Mouse (Mus musculus) spleen, postnatal 0 days (tissue): ENCODE data around the gene Rdh11. TPM values are rescaled to one million over a fixed set of nuclear protein-coding genes. Genes with fewer than 3 reads are reported as not detected.

Experiments
- polyA plus RNA-seq: library from polyadenylated mRNA; unstranded; fragments of >200 nt; fragmentation: Nextera tagmentation; extraction: Ambion mirVana; gene quantifications from 2 replicates; pipeline ENCODE4 v1.2.1, GENCODE M21; 2015

Gene Rdh11
- polyA plus RNA-seq = 9.1 and 9.3 TPM in 2 replicates

GRCm38 (mm10) chr12:79192193-79192592, at the start of gene Rdh11:
TSS of gene Rdh11 (minus strand) at chr12:79192293.

DNA sequence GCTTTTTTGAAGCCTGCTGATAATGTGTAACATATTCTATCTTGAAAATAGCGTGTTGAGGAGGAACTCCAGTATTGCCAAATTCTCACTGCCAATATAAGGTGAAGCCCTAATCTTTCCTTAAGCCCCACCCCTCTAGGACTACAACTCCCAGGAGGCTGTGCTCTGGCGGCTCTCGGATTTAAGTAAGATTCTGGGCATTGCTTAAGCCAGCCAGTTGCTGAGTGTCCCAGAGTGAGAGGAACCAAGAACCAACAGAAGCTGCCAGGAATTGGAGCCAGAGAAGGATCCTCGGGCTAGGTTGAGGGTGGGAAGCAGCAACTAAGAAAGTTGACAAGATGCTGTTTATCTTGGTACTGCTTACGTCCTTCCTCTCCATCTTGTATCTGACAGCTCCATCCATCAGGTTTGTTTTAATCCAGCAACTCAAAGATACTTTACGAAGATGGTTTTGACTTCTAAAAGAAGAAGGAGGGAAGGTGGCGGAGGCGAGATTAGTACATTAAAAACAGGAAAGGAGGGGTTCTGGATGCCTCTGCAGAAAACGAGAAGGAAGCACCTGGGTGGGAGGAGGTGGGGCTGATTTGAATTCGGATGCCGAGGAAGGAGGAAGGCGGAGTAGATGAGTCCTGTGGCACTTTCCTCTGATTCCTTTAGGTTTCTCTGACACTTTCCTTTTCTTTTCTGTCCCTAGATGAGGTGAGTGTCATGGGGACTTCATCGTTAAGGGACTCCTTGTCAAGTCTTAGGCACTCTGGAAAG, 16.8 kb upstream of the Rdh11 start, which contains the start of gene Rdh12:
TSS of gene Rdh12 (plus strand) at position 212 of the 762 bp plus-strand sequence.

DNA sequence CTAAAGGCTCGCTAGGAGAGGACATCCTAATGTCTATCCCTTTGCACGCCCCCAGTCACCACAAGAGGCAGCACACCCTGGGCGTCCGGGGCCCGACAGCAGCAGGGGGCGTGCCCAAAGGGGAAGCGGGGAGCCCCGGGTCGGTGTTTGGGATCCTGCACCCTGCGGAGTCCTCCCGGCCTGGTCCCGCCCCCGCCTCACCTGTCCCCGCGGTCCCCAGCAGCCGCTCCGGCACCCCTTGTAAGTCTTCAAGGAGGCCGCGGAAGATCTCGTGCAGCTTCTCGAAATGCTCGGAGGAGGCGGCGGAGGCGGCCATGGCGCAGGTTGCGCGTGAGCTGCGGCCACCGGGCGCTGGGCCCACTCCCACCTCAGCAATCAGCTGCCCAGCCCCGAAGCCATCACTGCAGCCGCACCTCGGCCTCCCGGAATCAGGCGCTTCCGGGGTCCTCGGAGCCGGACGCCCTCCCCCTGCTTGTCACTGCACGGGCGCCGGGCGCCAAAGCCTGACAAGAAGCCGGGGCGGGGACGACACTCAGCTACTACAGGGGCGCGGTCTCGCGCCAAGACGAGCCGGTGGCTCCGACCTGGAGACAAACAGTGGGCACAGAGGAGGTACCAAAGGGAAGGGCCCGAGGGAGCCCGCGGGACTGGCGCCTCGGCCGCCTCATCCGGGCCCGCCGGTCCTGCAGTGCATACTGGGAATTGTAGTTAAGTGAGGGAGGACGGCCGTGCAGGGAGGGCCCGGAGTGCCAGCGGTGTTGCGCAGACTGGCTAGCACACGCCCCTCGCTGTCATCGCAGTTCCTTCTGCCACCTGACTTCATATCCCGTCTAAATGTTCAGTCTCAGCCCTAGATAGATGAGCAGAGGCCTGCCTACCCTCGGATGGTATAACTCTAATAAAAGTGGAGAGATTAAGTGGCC, 19.8 kb downstream of the Rdh11 start, which contains the start of gene Vti1b:
TSS of gene Vti1b (minus strand) at position 649 of the 923 bp plus-strand sequence.

DNA sequence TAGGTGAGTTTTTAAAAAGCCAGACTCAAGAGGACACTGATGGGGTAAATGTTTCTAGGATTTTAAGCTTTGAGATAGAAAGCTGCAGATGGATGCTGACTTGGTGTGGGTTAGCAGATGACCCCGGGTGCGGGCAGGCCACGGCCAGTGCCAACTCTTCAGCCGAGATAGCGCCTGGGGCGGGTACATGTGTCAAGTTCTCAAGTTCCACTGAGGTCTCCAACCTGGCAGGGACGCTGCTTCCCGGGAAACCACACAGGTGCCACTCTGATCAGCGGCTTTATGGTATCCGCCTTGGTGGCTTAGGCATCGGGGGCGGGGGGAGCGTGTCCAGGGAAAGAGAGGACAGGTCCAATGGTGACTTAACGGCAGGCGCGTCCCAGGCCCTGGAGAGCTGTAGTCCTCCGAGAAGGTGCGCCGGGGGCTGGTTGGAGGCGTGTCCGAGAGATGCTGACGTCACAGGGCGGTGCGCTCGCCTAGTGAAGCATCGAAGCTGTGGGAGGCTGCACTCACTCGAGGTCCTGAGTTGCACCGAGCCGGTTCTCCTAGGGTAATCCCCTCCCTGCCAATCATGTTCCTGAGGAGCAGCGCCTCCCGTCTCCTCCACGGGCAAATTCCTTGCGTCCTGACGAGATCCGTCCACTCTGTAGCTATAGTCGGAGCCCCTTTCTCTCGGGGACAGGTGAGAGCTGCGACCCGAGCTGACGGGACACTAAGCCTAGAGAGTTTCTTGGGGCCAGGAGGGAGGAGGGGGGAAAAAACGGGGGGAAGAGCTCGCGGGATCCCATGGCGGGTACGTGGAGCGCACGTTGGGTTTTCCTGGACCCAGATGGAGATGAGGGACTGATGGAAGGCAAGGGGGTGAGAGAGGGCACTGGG, 61.6 kb downstream of the Rdh11 start, which contains the start of gene Arg2:
TSS of gene Arg2 (plus strand) at position 479 of the 879 bp plus-strand sequence.

Other genes starting within 250 kb of the Rdh11 start
- gene Tmem229b, start 184.7 kb downstream of the Rdh11 start, polyA plus RNA-seq = 6.0 and 8.1 TPM in 2 replicates
- gene Plekhh1, start 163.1 kb downstream of the Rdh11 start, polyA plus RNA-seq = 0.16 and 0.43 TPM in 2 replicates
- gene Pigh, start 102.6 kb downstream of the Rdh11 start, polyA plus RNA-seq = 7.8 and 10.9 TPM in 2 replicates
- 3.5 and 4.5 TPM in 2 replicates for gene Arg2, start 61.5 kb downstream of the Rdh11 start, polyA plus RNA-seq
- gene Vti1b, start 19.6 kb downstream of the Rdh11 start, polyA plus RNA-seq = 56.2 and 61.7 TPM in 2 replicates
- gene Rdh12, start 16.6 kb upstream of the Rdh11 start, polyA plus RNA-seq = 6.3 and 7.1 TPM in 2 replicates
- 10.0 and 10.9 TPM in 2 replicates for gene Zfyve26, start 104.0 kb upstream of the Rdh11 start, polyA plus RNA-seq
- 5.0 and 5.5 TPM in 2 replicates for gene Rad51b, start 105.0 kb upstream of the Rdh11 start, polyA plus RNA-seq